Mouse (Mus musculus): ENCODE measurements around the gene Olfr995. TPM values are rescaled to one million over a fixed set of nuclear protein-coding genes. Genes with fewer than 3 reads are reported as not detected.

Olfr995 gene
- total RNA-seq (2021), result not detected
- long read RNA-seq, experiment 1, result 0 reads
- long read RNA-seq, experiment 2, result 0 reads

DNA sequence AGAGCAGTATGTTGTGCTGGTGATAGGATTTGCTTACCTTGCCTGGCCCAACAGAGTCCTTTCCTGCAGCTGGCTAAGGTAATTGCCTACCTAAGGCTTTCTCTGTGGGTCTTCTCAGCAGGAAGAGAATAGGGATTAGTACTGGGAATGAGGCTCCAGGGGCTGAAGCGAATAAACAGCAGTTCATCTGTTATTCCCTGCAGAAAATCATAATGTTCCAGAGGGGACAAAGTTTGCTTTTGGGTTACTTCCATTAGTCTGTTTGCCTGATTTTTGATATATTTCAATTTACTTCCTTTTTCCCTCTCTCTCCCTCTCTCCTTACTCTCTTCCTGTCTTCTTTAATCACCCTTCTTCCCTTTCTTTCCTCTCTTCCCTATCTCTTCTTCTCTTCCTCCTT is at the start of gene Olfr995:
Gene Olfr995 (minus strand): TSS at position 101 of the 400 bp plus-strand sequence.
- DNase-seq (ENCODE audit: low spot score in 2 of 2), result no peak

GRCm38 (mm10) chr2:85490396-85490795 is 47.0 kb upstream of the Olfr995 start:
- no peak for DNase-seq (ENCODE audit: low spot score in 2 of 2)

GRCm38 (mm10) chr2:85466801-85467325 is 23.4 kb upstream of the Olfr995 start:
- no peak for DNase-seq (ENCODE audit: low spot score in 2 of 2)

DNA sequence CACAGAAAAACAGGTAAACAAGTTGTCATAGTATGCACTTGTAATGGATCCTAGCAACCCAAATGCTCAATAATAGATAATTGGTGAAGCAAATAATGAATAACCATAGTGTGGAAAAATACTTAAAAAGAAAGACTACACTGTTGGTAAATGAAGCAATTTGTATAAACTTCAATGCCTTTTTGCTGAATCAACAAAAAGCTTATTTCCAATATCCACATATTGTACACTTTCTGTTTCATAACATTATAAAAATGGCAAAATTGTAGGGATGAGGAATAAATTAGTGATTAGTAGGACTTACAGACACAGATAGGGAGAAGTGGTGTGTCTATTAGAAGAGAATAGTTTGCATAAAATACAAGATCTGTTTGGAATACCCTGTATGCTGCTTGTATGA is 893 bp downstream of the Olfr995 start:
- no peak for DNase-seq (ENCODE audit: low spot score in 2 of 2)

DNA sequence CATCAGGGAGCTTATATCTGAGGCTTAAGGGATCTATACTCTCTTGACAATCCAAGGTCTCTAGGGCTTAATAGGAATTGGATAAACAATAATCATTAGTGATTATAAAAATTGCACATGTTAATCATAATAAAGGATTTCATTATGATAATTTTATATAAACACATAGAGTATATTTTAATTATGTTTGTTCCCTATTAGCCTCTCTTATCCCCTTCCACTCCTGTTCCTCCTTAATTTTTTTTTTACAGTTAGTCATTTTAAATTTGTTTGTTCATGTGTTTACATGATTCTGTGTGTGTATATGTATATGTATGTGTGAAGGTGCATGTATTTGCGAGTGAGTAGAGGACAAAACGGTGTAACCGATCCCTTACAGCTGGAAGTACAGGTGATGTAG is 7.1 kb downstream of the Olfr995 start, which contains the start of gene Olfr994:
Gene Olfr994 (minus strand): TSS at position 101 of the 400 bp plus-strand sequence.
- no peak for DNase-seq (ENCODE audit: low spot score in 2 of 2)

DNA sequence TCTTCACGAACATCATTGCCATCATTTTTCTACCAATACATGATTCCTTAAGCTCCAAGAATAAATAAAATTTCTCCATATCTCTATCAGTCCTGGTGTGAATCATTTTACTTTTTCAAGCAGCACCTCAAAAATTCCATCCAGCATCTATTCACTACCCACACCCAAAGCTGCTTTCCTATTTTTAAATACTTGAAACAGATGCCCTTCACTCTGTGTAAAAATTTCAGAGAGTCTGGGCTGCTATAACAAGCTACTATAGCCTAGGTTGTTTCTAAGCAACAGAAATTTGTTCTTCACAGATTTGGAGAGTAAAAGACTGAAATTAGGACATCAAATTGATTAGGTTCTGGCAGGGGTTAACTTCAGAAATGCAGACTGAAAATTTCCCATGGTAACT is 17.5 kb downstream of the Olfr995 start:
- no peak for DNase-seq (ENCODE audit: low spot score in 2 of 2)

DNA sequence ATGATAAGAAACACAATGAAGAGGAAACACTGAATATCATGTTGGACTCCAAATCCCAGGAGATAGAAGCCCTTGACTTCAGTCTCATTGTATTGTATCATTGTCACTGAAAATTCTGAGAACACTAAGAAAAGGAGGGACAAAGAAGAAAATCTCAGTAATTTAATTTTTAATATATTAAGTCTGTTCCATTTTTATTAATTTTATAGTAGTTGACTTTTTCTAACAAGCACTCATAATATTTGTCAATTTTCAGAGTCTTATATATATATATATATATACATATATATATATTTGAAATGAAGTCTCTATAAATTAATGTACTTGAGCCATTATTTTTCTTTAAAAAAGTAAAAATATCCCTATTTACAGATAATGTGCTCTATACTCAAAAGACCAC is 28.7 kb downstream of the Olfr995 start, which contains the start of gene Olfr993:
Gene Olfr993 (minus strand): TSS at position 101 of the 400 bp plus-strand sequence.
- DNase-seq (ENCODE audit: low spot score in 2 of 2), result no peak

DNA sequence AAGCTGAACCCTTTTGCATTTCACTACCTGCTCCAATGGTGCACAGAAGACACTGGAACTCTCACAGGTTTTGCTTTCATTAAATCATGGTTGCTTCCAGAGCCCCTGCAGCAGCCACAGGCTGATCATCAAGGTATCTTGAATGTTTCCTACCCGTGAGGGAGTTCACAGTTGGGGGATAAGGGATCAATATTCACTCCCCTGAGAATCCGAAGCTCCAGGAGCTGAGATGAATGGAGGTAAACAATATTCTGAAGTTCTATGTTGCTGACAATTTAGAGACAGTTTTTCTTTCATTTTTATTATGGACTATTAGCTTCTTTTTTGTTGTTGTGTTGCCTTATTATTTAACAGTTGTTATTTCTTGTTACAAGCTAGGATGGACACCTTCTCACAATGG is 34.1 kb downstream of the Olfr995 start, which contains the start of gene Olfr992:
Gene Olfr992 (minus strand): TSS at position 101 of the 400 bp plus-strand sequence.
- no peak for DNase-seq (ENCODE audit: low spot score in 2 of 2)

Other genes starting within 250 kb of the Olfr995 start
- 10 to 100 TPM; 13.2 to 14.9 TPM for gene Lrrc55, start 246.4 kb downstream of the Olfr995 start, total RNA-seq (2021)
- not detected for gene Olfr987, start 104.3 kb downstream of the Olfr995 start, total RNA-seq (2021)
- not detected for gene Olfr988, start 80.4 kb downstream of the Olfr995 start, total RNA-seq (2021)
- gene Olfr992, start 34.2 kb downstream of the Olfr995 start, total RNA-seq (2021), result not detected
- gene Olfr993, start 28.8 kb downstream of the Olfr995 start, total RNA-seq (2021), result not detected
- gene Olfr994, start 7.2 kb downstream of the Olfr995 start, total RNA-seq (2021), result not detected
- gene 4833423E24Rik, start 75.4 kb upstream of the Olfr995 start, total RNA-seq (2021), result under 1 TPM; 0.34 to 0.48 TPM
- not detected for gene Olfr996, start 135.6 kb upstream of the Olfr995 start, total RNA-seq (2021)
- gene Olfr998, start 145.3 kb upstream of the Olfr995 start, total RNA-seq (2021), result not detected
- not detected for gene Olfr1000, start 168.3 kb upstream of the Olfr995 start, total RNA-seq (2021)
- gene Olfr1002, start 207.1 kb upstream of the Olfr995 start, total RNA-seq (2021), result not detected
- gene Olfr154, start 220.8 kb upstream of the Olfr995 start, total RNA-seq (2021), result not detected
- not detected for gene Olfr1006, start 235.1 kb upstream of the Olfr995 start, total RNA-seq (2021)
- gene Olfr1008, start 245.8 kb upstream of the Olfr995 start, total RNA-seq (2021), result not detected

All from adrenal gland, postnatal 4 days (tissue).